Mouse (Mus musculus): ENCODE data around the gene Kidins220.

GRCm38 (mm10) chr12:24930760-24931159, 44.0 kb upstream of the Kidins220 start:
- no peak for TF ChIP-seq CTCF (IDR thresholded peaks at IDR 0.05; ENCODE audit: borderline replicate concordance, insufficient read depth, low read depth, low read length)
- TF ChIP-seq POLR2A (IDR thresholded peaks at IDR 0.05; ENCODE audit: borderline replicate concordance, insufficient read depth, low read length): no peak
